Mouse (Mus musculus) heart, embryonic 10.5 days (tissue): ENCODE measurements at regions not wholly inside any gene's neighbourhood (a gene's known extent, or its start where the extent isn't known, plus 50 kb on each side); places are given as distances from the start of the nearest gene placed in this dataset.

Source experiments
- DNase-seq: peaks from one replicate; pipeline ENCODE4 v3.0.0-alpha.2; 2017; ENCODE audit warnings: low spot score
- H3K27ac ChIP-seq: fragments of 300-500 bp; sonication (generic); 2 replicates; pipeline ENCODE4 v1.5.1; 2016; ENCODE audit warnings: mild to moderate bottlenecking
- H3K27me3 ChIP-seq: fragments of 300-500 bp; sonication (generic); 2 replicates; pipeline ENCODE4 v1.6.1; 2016; ENCODE audit warnings: mild to moderate bottlenecking; ENCODE audit not compliant: poor library complexity, insufficient read depth, severe bottlenecking
- H3K36me3 ChIP-seq: fragments of 300-500 bp; sonication (generic); 2 replicates; pipeline ENCODE4 v1.6.1; 2016; ENCODE audit warnings: mild to moderate bottlenecking, moderate library complexity
- H3K4me1 ChIP-seq: fragments of 300-500 bp; sonication (generic); 2 replicates; pipeline ENCODE4 v1.6.1; 2016; ENCODE audit warnings: mild to moderate bottlenecking
- H3K4me3 ChIP-seq: fragments of 300-500 bp; sonication (generic); 2 replicates; pipeline ENCODE4 v1.5.1; 2016; ENCODE audit warnings: mild to moderate bottlenecking, moderate library complexity
- H3K9me3 ChIP-seq: fragments of 300-500 bp; sonication (generic); 2 replicates; pipeline ENCODE4 v1.6.1; 2016; ENCODE audit warnings: mild to moderate bottlenecking, moderate library complexity
- WGBS: fragments of 180-500 bp; shearing (Covaris S2); methylation state at CpG from one replicate; pipeline ENCODE4 v1.1.7; 2016; 5-methylcytosine and 5-hydroxymethylcytosine counted together

DNA sequence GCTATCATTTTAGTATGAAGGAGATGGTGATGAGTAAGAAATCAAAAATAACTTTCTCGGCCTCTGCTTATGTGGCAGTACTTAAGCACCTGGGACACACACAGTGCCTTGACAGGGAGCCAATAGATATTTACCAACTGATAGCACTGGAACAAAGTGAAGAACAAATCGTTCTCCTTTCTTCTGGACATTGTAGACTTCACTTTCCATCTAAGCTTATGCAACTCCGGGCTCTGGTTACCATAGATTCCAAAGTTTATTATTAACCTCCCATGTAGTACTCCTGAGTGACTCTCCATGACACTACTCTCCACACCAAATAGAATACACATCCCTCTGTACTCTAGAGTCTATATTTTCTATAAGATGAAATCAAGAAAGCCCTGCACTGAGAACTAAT, 110.9 kb upstream of the Ccdc85a start:
- no peaks in the 10 kb centered on the region for H3K9me3 ChIP-seq
- no peak overlapping the region for H3K27ac ChIP-seq
- DNase-seq: no peak
- H3K27me3 ChIP-seq: no peaks in the 10 kb centered on the region
- H3K36me3 ChIP-seq: no peaks in the 10 kb centered on the region
- WGBS: 73% methylated on average over 3 of the region's 3 CpGs
- no peak overlapping the region for H3K4me3 ChIP-seq
- H3K4me1 ChIP-seq: peaks cover 19% of the 10 kb centered on the region

DNA sequence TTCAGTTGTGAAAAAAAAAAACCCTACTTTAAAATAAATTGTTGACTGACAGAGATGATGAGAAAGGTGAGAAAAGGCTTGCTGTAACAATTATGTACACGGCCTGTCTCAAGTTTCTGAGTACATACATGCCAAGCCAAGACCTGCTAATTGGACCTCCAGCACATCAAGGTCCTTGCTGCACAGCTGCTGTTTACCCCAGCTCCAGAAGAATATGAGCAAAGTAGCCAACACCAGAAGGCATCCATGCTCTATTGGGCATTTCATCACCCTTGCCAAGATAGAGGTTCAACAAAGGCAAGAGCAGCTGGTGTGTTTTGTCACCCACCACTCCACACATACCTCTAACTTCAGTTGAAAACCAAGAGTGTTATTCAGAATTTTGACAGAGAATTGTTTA, 109.2 kb upstream of the Ccdc85a start:
- peak overlapping the region; percentile 18; the same call in 1 of the 2 replicates for H3K27ac ChIP-seq
- 53% methylated on average over 1 of the region's 1 CpGs for WGBS
- H3K9me3 ChIP-seq: no peaks in the 10 kb centered on the region

DNA sequence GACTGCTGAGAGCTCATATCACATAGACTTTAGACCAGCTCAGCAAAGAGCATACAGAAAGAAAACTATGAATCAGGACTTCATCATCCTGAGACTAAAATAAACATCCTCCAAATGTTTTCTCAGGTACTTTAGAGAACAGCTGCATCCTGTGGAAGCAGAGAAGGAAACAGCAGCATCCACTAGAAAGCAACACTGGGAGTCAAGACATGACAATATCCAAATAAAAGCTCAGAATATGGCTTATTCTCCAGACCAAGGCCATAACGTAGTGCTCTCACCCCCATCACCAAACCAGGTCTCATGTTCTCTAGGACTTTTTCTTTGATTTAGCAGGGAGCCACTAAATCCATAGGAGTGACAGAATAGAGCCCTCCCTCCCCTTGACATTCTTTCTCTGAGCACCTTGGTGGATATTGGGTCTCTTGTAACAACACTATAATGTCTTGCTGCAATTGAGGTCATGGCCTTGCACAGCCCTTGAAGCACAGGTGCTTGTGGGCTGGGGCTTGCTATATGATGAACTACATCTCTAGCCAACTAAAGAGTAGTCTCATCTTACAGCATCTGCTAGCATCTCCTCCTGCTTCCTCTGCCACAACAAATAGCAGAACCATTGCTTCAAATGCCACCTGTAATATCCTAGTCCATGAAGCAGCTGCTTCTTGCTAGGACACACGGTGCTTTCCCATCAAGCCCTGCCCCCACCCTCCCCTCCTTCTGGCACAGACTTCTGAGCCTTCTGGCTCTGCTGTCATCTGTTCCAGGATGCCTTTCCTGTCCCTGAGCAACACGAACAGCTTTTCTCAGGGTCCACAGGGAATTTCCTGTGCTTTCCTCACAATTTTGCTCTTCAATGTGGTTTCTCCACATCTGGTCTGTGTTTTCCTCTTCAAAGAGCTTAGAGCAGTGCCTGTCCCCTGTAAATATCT, 108.4 kb upstream of the Ccdc85a start:
- peak; percentile 75 for DNase-seq
- H3K27me3 ChIP-seq: no peaks in the 10 kb centered on the region

More for the DNA sequence above, 109.2 kb upstream of the Ccdc85a start:
- no peak overlapping the region for H3K4me3 ChIP-seq
- DNase-seq: no peak
- H3K4me1 ChIP-seq: peaks cover 19% of the 10 kb centered on the region
- H3K27me3 ChIP-seq: no peaks in the 10 kb centered on the region
- H3K36me3 ChIP-seq: no peaks in the 10 kb centered on the region

DNA sequence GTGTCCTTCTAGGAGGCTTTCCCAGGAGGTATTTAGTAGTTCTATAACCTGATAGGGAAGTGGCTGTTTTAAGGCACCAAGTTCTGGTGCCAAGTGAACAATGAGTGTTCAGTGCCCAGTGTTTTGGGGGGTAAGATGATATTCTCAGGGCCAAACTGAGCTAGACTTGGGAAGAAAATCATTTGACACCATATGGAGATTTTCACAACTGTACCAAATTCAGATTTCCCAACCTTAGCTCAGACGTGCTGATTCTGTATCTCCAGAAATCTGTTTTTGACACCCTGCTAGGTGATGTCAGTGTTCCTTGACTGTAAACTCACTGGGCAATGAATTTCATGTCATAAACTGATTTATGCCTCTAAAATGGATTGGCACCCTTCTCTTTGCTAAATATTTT, 104.3 kb upstream of the Ccdc85a start:
- Histone ChIP-seq H3K36me3 (no peaks in the 10 kb centered on the region), H3K9me3 (no peaks in the 10 kb centered on the region), H3K4me3 (no peak overlapping the region), H3K27ac (no peak overlapping the region), H3K27me3 (no peaks in the 10 kb centered on the region), H3K4me1 (peaks cover 10% of the 10 kb centered on the region)
- WGBS: 58% methylated on average over 1 of the region's 1 CpGs
- no peak for DNase-seq

More for the DNA sequence above, 108.4 kb upstream of the Ccdc85a start:
- H3K4me1 ChIP-seq: peaks cover 12% of the 10 kb centered on the region
- peak overlapping the region; percentile 56 for H3K27ac ChIP-seq
- H3K36me3 ChIP-seq: no peaks in the 10 kb centered on the region
- WGBS: 36% methylated on average over 3 of the region's 3 CpGs
- no peak overlapping the region for H3K4me3 ChIP-seq
- H3K9me3 ChIP-seq: no peaks in the 10 kb centered on the region

DNA sequence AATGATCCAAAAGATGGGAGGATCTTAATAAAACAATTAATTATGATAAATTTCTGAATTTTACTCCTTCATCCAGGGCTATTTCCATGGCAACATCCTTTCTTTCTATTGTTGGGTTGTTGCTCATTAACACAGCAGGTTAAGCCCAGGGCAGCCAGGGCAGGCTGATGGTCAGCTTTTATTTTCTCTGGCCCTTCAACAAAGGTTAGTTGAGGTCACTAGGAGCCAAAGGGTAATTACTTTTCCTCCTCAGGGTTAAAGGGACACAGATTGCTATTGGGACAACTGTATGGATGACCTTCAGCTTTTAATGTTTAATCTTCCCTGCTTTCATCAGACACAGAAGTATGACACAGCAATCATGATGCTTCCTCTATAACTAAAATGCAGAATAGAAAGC, 101.3 kb upstream of the Ccdc85a start:
- Histone ChIP-seq H3K27ac (no peak overlapping the region), H3K36me3 (no peaks in the 10 kb centered on the region), H3K4me1 (no peaks in the 10 kb centered on the region), H3K9me3 (no peaks in the 10 kb centered on the region), H3K4me3 (no peak overlapping the region), H3K27me3 (no peaks in the 10 kb centered on the region)
- no peak for DNase-seq

DNA sequence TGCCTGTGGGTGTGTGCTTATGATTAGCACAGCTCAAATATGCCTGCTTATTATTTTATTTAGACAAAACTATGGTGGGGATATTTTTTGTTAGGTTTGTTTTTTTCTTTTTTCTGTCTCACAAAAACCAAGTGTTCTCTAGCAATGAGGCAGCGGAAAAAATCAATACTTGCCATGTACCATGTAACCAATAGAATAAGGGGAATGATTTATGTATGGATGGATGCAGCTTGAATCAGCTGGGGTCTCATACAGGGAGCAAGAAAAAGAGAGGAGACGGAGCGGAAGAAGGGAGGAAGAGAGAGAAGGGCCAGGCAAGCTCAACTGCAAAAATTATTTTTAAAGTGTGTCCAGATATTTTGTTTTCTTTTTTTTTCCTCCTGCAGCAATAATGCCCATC, 97.2 kb upstream of the Ccdc85a start:
- WGBS: 86% methylated on average over 3 of the region's 3 CpGs

DNA sequence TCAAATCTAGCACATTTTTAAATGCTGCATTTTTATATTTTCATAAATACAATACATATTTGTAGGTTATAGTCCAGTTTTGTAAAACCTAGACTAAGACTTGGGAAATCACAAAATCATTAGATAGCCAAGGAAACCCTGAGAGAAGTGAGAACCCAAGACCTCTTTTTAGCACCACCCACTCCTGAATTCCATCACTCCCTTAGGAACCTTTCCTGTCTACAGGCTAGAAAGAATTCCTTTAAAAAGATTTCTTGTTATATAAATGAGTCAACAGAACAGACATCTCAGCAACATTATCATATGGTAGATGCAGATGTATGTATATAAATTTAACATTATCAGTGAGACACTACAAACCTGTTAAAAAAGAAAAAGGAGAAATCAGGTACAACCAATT, 86.6 kb upstream of the Ccdc85a start:
- H3K27ac ChIP-seq: no peak overlapping the region
- H3K9me3 ChIP-seq: no peaks in the 10 kb centered on the region
- H3K36me3 ChIP-seq: no peaks in the 10 kb centered on the region
- DNase-seq: no peak
- no peak overlapping the region for H3K4me3 ChIP-seq
- H3K27me3 ChIP-seq: no peaks in the 10 kb centered on the region
- H3K4me1 ChIP-seq: peaks cover 9% of the 10 kb centered on the region; the same call in 1 of the 2 replicates

More for the DNA sequence above, 97.2 kb upstream of the Ccdc85a start:
- H3K4me1 ChIP-seq: no peaks in the 10 kb centered on the region
- H3K9me3 ChIP-seq: no peaks in the 10 kb centered on the region
- H3K27ac ChIP-seq: no peak overlapping the region
- DNase-seq: no peak
- no peaks in the 10 kb centered on the region for H3K27me3 ChIP-seq
- H3K36me3 ChIP-seq: no peaks in the 10 kb centered on the region
- no peak overlapping the region for H3K4me3 ChIP-seq

DNA sequence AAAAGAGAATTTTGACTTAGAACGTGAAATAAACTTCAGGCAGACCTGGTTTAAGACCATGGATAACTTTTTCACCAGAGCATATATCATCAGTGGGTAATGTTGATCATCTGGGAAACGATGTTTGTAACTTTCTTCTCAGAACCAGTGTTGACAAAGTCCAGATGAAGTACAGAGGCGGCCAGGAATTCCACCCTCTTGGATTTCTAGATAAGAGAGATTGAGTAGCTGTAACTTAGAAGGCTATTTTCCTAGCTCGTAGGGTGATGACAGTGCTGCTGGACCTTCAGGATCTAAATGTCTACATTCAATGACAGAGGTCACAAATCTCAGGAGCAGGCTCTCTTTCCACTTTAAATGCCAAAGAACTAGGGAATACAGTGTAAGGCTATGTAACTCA, 85.2 kb upstream of the Ccdc85a start:
- no peak overlapping the region for H3K4me3 ChIP-seq
- no peak for DNase-seq
- no peaks in the 10 kb centered on the region for H3K27me3 ChIP-seq
- 15% methylated on average over 4 of the region's 4 CpGs for WGBS
- H3K36me3 ChIP-seq: no peaks in the 10 kb centered on the region
- H3K27ac ChIP-seq: no peak overlapping the region
- peaks cover 9% of the 10 kb centered on the region; the same call in 1 of the 2 replicates for H3K4me1 ChIP-seq
- no peaks in the 10 kb centered on the region for H3K9me3 ChIP-seq

DNA sequence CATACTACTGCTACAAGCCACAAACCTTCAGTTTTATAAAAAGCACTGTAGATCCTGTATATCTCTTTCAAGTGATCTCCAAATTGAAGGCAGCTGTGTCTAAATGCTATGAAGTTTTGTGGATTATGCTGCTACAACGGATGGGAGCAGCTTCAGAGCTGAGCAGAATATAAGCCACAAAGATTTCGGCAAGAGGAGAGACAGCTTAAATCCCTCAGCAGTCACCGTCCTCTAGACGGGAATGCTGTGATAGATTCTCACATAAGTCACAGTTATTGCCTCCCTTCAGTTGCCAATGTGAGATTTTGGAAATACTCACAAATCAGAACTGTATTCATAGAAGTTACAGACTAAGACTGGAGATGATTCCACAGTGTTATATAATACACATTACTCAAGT, 76.3 kb upstream of the Ccdc85a start:
- 67% methylated on average over 4 of the region's 4 CpGs for WGBS
- Histone ChIP-seq H3K4me3 (no peak overlapping the region), H3K36me3 (no peaks in the 10 kb centered on the region), H3K27me3 (no peaks in the 10 kb centered on the region), H3K9me3 (no peaks in the 10 kb centered on the region), H3K27ac (no peak overlapping the region), H3K4me1 (0 out of 2 replicates have a peak, but pooled peaks cover 3% of the 10 kb centered on the region)
- DNase-seq: no peak

DNA sequence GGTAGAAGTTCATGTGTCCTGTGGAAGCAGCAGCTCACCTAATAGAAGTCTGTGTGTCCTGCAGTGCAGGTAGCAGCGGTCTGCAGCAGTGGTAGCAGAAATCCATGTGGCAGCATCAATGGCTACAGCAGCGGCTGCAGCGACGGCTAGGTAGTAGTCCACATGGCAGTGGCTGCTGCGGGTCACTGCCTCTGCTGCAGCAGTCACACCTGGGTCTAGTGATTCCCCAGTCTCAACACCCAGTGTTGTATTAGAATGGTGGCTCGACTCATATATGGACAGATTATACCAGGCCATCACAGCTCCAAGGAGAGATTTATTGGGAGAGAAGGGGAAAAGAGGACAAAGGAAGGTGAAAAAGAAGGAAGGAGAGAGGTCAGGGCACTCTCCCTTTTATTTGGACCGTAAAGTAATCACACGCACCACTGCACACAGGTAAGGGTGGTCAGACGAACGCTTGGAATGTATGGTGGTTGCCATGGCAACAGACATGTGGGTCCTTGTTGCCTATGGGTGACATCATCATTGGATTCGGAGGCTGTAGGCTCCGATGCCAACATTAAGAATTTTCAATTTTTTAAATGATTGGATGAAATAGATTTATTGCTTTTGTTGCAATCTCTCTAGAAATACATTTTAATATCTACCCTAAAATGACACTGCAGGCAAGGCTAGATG, 71.2 kb upstream of the Ccdc85a start:
- Histone ChIP-seq H3K4me1 (0 out of 2 replicates have a peak, but pooled peaks cover 3% of the 10 kb centered on the region), H3K36me3 (no peaks in the 10 kb centered on the region), H3K4me3 (no peak overlapping the region), H3K27me3 (no peaks in the 10 kb centered on the region), H3K27ac (no peak overlapping the region), H3K9me3 (no peaks in the 10 kb centered on the region)
- 90% methylated on average over 12 of the region's 12 CpGs for WGBS
- no peak for DNase-seq

DNA sequence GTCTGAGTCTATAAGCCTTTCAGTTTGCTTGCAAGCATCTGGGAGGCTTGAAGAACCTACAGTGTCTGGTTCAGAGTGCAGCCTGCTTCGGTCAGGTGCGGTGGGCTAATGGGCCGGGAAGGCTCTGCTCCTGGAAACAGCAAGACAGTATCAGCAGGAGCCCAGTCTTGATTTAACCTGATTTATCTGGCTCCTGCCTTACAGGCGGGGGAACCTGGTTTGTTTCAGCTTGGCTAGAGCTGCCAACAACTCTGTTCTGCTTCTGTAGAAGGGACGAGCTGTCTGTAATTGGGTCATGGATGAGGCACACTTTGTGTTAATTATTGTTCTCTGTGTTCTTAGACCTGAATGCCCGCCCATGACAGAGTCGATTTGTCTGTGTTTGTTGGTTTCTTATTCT, 65.3 kb upstream of the Ccdc85a start:
- peaks cover 4% of the 10 kb centered on the region; the same call in 1 of the 2 replicates for H3K4me1 ChIP-seq
- no peak overlapping the region for H3K27ac ChIP-seq
- no peak for DNase-seq
- no peak overlapping the region for H3K4me3 ChIP-seq
- H3K36me3 ChIP-seq: no peaks in the 10 kb centered on the region
- no peaks in the 10 kb centered on the region for H3K9me3 ChIP-seq
- no peaks in the 10 kb centered on the region for H3K27me3 ChIP-seq
- WGBS: 53% methylated on average over 7 of the region's 7 CpGs

DNA sequence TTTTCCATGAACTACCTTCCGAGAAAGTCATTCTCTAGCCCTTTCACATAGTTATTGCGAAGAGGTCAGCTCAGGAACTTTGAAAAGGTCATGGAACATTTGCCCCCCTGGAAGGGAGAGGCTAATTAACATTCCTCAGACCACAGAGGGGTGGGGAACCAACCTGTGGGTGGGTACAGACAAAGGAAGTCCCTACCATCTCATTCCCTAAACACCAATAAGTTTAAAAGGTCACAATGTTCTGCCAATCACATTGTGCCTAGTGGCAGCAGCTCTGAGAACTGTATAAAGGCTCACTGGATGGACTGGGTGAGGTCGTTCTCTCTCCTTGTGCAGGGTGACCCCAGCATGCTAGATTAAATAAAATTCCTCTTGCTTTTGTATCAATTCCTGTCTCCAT, 64.8 kb upstream of the Ccdc85a start:
- WGBS: 49% methylated on average over 3 of the region's 3 CpGs
- H3K27me3 ChIP-seq: no peaks in the 10 kb centered on the region
- peaks cover 4% of the 10 kb centered on the region; the same call in 1 of the 2 replicates for H3K4me1 ChIP-seq
- no peaks in the 10 kb centered on the region for H3K9me3 ChIP-seq
- H3K27ac ChIP-seq: no peak overlapping the region
- DNase-seq: no peak
- H3K4me3 ChIP-seq: no peak overlapping the region
- no peaks in the 10 kb centered on the region for H3K36me3 ChIP-seq

DNA sequence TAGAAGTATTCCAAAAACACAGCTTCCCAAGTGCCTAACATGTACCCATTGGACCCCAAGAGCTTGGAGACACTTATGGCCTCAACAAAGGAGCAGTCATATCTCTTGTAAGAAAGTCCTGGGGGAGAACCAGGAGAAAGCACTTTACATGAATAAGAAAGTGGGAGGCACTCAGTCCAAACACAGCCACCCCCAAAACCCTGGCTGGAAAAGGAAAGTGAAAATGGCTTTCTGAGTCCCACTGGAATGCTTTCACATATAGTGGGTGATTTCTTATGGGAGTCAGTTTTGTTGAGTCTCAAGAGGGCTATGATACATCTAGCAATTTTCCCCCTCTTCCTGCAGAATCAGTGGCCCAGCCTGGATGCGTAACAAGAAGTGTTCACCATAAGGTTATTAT, 55.0 kb upstream of the Ccdc85a start:
- Histone ChIP-seq H3K9me3 (no peaks in the 10 kb centered on the region), H3K27me3 (no peaks in the 10 kb centered on the region), H3K36me3 (no peaks in the 10 kb centered on the region), H3K27ac (no peak overlapping the region), H3K4me1 (no peaks in the 10 kb centered on the region), H3K4me3 (no peak overlapping the region)
- WGBS: 86% methylated on average over 1 of the region's 1 CpGs
- DNase-seq: no peak
